Mouse (Mus musculus) bone marrow, adult 2 months (tissue): ENCODE results near the gene Dgki. TPM values are rescaled to one million over a fixed set of nuclear protein-coding genes. Genes with fewer than 3 reads are reported as not detected.

Source experiments
- H3K27ac ChIP-seq: fragments of 200-500 bp; 2 replicates; pipeline ENCODE4 v1.5.1; 2012; ENCODE audit warnings: low read depth, mild to moderate bottlenecking, control low read depth, inconsistent platforms, low read length; ENCODE audit not compliant: control insufficient read depth, poor library complexity, insufficient read depth
- H3K4me1 ChIP-seq: fragments of 200-500 bp; 2 replicates; pipeline ENCODE4 v1.6.1; 2011; ENCODE audit warnings: low read length; ENCODE audit not compliant: control insufficient read depth, insufficient read depth
- H3K4me3 ChIP-seq: fragments of 200-500 bp; replicated peaks from 2 replicates; pipeline ENCODE3; 2011; ENCODE audit warnings: mild to moderate bottlenecking, low read depth, low read length, control low read depth; ENCODE audit not compliant: control insufficient read depth
- CTCF ChIP-seq: fragments of 200-500 bp; IDR thresholded peaks from 2 replicates; pipeline ENCODE4 v1.5.1; 2011; ENCODE audit warnings: low read length, control low read depth; ENCODE audit not compliant: control insufficient read depth, insufficient read depth
- POLR2A ChIP-seq: fragments of 200-500 bp; IDR thresholded peaks from 2 replicates; pipeline ENCODE4 v1.6.1; 2011; ENCODE audit warnings: low read depth, mild to moderate bottlenecking, control low read depth, low read length, borderline replicate concordance; ENCODE audit not compliant: control insufficient read depth
- WGBS: fragments of 180-500 bp; shearing (Covaris S2); methylation state at CpG from one replicate; pipeline ENCODE4 v1.1.7; 2018; 5-methylcytosine and 5-hydroxymethylcytosine counted together
- polyA plus RNA-seq: library from polyadenylated mRNA; stranded (reverse); fragments of >200 nt; gene quantifications from 2 replicates; pipeline ENCODE4 v1.2.4, GENCODE M21; 2011; ENCODE audit warnings: low replicate concordance; ENCODE audit not compliant: missing spikeins, insufficient read depth, insufficient read length

Dgki gene
- polyA plus RNA-seq, 1 experiment = 7.2 TPM

DNA sequence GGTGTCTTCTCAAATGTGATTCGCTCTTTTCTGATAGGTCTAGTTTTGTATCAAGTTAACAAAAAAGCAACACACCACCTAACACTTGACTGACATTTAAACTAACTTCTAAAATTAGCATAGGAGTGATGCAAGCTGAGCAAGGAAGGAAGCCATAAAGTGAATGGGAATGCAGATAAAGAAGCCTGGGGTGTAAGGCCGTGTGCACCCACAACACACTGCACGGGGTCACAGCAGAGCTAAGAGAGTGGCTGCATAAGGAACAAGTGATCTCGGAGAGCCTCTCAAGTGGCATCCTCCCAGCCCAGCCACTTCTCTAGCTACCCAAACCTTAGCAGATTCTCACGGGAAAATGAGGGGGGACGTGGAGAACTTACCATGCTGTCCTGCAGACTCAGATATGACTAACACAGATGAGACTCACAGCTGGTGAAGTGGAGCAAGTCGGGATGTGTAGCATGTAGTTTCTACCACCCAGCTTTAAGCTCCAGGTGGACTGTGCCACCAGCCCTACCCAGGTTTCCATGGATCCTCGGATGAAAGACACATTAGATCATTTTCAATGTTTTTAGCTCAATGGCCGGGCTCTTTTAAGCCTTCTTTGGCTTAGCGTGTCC lies 38.6 kb downstream of the Dgki start:
- WGBS = 35% methylated on average over 10 of the region's 10 CpGs
- no peak overlapping the region for H3K27ac ChIP-seq
- no peaks in the 10 kb centered on the region; the same call in 1 of the 2 replicates for H3K4me1 ChIP-seq
- no peak overlapping the region for H3K4me3 ChIP-seq
- TF ChIP-seq POLR2A = no peak
- TF ChIP-seq CTCF = no peak

DNA sequence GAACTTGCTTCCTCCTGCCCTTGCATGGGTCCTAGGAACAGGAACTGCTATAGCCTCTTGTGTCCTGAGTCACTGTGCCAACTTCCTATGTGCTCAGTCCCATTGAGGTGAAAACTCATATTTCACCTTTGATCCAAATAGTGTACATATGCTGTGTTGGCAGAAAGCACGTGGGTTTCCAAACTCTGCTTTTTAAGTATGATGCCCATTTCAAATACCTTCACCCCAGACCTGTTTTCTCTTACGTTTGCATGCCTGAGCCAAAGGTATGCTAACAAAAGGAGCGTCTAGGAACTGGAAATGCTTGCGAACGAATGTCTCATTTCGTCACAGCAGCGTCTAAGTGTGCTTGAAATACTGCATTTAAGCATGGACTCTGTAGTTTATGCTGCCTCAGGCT lies 41.3 kb downstream of the Dgki start:
- H3K4me1 ChIP-seq = no peaks in the 10 kb centered on the region; the same call in 1 of the 2 replicates
- H3K4me3 ChIP-seq = no peak overlapping the region
- TF ChIP-seq POLR2A = no peak
- TF ChIP-seq CTCF = no peak
- WGBS = 55% methylated on average over 7 of the region's 7 CpGs
- H3K27ac ChIP-seq = no peak overlapping the region

DNA sequence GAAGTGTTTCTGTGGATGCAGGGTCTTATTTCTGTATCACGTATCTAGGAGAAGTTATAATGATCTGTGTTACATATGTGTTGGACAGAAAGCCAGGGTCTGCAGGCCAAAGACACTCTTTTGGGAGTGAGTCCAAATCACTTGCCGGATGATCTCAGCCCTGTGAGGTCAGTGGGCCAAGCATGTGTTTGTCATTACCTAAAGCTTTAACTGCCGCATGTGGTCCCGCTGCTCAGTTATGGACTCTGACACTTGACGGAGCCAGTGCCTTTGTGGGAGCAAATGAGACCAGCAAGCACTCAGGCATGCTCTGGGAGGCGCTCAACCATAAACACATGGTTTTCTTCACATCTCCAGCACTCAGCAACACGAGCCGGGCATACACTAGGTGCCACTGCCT lies 45.8 kb downstream of the Dgki start:
- no peak overlapping the region for H3K27ac ChIP-seq
- no peaks in the 10 kb centered on the region; the same call in 1 of the 2 replicates for H3K4me1 ChIP-seq
- no peak overlapping the region for H3K4me3 ChIP-seq
- no peak for TF ChIP-seq CTCF
- no peak for TF ChIP-seq POLR2A
- 87% methylated on average over 8 of the region's 8 CpGs for WGBS

DNA sequence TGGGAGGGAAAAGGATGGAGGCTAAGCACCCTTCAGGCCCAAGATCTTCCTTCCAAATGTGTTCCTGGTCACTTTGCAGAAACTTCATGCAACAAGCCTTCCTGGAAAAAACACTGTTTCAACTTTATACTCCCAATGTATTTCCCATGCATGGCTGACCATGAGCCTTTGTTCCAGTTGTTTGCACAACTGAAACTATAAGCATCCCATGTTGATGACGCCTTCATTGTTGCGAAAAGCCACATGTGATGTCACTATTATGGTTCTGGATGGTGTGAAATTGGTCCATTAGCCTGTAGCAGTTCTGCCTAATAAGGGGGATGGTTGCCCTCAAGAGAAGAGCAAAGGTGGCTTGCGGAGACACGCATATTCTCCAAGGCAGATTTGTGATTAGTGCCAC lies 47.4 kb downstream of the Dgki start:
- Histone ChIP-seq H3K4me3 (no peak overlapping the region), H3K4me1 (no peaks in the 10 kb centered on the region), H3K27ac (no peak overlapping the region)
- TF ChIP-seq CTCF (no peak), POLR2A (no peak)
- WGBS = 82% methylated on average over 4 of the region's 4 CpGs

DNA sequence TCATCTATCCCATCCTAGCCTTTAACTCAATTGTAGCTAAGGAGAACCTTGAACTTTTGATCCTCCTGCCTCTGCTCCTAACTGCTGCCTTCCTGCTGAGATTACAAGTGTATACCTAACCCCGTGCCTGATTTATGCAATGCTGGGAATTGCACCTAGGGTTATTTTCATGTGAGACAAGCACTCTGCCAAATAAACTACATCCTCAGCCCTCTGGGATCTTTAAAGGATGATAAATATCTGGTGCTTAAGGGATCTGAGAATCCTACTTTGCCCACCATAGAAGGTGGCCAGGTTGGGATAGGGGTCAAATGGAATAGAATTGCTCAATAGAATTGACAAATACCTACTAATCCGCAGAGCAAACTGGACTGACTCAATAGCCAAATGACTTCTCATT lies 49.3 kb downstream of the Dgki start:
- TF ChIP-seq CTCF (no peak), POLR2A (no peak)
- no peak overlapping the region for H3K4me3 ChIP-seq
- WGBS = 74% methylated on average over 2 of the region's 2 CpGs
- H3K27ac ChIP-seq = no peak overlapping the region
- H3K4me1 ChIP-seq = no peaks in the 10 kb centered on the region

DNA sequence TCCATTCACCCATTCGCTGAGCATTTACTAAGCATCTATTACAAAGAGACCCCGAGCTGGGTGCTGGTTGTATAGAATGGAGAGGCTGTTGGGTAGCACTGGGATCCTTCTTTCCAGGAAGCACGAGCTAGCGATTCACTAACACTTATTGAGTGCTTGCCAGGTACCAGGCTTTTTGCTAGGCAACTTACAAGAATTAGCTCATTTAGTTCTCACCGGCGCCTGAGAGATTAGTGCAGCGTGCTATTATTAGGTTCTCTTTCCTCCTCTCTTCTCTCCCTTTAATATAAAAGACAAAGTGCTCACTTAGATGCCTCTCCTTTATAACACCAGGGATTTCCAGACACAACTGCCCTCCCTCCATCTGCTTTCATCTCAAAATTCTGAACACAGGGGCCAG lies 54.2 kb downstream of the Dgki start:
- Histone ChIP-seq H3K4me3 (no peak overlapping the region), H3K4me1 (no peaks in the 10 kb centered on the region), H3K27ac (no peak overlapping the region)
- TF ChIP-seq CTCF (no peak), POLR2A (no peak)
- 84% methylated on average over 7 of the region's 7 CpGs for WGBS

DNA sequence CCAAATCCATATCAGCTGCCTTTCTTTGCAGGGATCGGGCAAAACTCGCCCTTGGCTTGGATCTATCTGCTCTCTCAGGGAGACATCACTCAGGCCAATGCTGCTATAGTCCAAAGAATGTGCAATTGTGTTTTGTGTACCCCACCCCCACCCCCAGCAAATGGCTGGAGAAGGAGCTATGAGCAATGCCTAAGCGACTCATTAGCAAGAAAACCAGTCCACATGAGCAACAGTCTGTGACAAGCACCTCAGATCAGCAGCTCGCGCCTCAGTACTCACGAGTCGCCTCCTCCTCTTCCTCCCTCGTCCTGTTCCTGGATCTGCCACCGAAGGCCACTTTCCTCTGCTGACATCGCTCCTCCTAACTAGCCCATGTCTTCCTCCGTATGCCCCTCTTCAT lies 55.9 kb downstream of the Dgki start:
- no peaks in the 10 kb centered on the region for H3K4me1 ChIP-seq
- 80% methylated on average over 11 of the region's 11 CpGs for WGBS
- no peak overlapping the region for H3K4me3 ChIP-seq
- TF ChIP-seq CTCF (no peak), POLR2A (no peak)
- no peak overlapping the region for H3K27ac ChIP-seq

DNA sequence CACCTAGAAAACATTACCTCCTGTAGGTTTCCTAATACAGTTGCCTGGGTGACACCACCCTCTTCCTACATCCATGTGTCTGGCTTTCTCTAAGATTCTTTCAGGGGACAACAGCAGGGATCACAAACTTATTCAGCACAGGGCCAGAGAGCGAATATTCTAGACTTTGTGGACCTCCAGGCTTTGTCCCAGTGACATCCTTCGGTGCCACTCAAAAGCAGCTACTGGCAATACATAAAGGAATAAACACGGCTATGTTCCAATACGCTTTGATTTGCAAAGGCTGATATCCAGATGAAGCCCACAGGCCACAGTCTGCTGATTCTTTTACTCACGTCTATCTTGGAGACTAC lies 57.2 kb downstream of the Dgki start:
- H3K4me3 ChIP-seq = no peak overlapping the region

DNA sequence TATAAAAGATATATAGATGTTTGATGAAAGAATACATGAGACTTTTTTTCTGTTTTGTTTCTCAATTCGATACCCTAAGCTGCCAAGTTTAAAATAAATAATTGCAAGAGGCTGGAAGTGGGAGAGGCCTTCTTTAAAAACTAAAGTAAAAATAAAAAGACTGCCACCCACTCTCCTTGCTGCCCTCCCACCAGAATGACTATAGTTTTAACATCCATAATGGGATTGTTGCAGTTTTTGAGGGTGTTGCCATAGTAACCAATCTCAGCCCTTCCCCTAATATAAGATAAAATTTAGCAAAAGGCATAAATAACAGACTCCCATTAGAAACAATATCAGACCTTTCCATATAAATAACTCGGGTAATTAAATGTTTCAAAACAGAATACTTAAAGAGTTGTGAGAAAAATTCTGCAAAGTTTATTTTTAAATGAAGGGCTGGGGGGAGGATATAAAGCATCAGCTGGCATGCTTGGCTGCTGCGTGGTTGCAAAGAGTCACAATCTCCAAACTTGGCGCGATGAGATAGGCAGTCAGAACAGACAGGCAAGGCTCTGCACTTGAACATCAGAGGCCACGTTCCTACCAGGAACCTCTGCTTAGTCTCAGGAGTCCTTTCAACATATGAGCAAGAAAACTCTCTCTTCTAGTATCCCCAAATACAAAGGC lies 57.8 kb downstream of the Dgki start:
- Histone ChIP-seq H3K27ac (no peak overlapping the region), H3K4me3 (no peak overlapping the region), H3K4me1 (no peaks in the 10 kb centered on the region)
- TF ChIP-seq CTCF (no peak), POLR2A (no peak)
- 80% methylated on average over 6 of the region's 6 CpGs for WGBS

More for the DNA sequence above, 57.2 kb downstream of the Dgki start:
- Histone ChIP-seq H3K4me1 (no peaks in the 10 kb centered on the region), H3K27ac (no peak overlapping the region)
- WGBS = 83% methylated on average over 5 of the region's 5 CpGs
- TF ChIP-seq CTCF (no peak), POLR2A (no peak)
